Mouse (Mus musculus): ENCODE measurements around the gene Cadm2.

DNA sequence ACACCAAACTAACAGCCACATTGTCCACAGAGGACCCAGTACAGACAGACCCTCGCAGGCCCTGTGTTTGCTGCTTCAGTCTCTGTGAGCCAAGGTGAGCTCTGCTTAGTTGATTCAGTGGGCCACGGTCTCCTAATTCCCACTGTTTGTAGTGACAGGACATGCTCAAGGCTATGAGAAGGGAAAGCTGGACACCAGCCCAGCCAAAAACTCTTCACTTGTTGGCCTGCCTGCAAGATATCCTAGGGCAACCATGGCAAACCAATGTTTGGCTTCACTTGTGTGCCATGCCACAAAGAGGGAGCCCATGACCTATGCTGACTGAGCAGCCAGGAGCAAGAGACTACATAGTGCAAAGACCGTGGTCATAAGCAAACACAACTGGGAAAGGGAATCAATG, 795.8 kb downstream of the Cadm2 start:
- TF ChIP-seq POLR2A (IDR thresholded peaks at IDR 0.05; ENCODE audit: low read depth, low read length): no peak
- no peak for TF ChIP-seq CTCF (IDR thresholded peaks at IDR 0.05; ENCODE audit: extremely low read depth, insufficient read length, insufficient replicate concordance, low read depth, low read length)

All from small intestine, adult 2 months (tissue).